Mouse (Mus musculus) cerebellum, adult 11 months (tissue): Measurements from ENCODE around the gene Slc24a3.

Source experiments
- DNase-seq: peaks from one replicate; pipeline ENCODE4 v3.0.0; 2022

The Slc24a3 gene

GRCm38 (mm10) chr2:145214086-145214831 is 46.7 kb downstream of the Slc24a3 start:
- DNase-seq = no peak

GRCm38 (mm10) chr2:145216580-145216979 is 49.0 kb downstream of the Slc24a3 start:
- DNase-seq = no peak

- DNase-seq = no peak
Measured at GRCm38 (mm10) chr2:145217422-145217821, 49.9 kb downstream of the Slc24a3 start.

GRCm38 (mm10) chr2:145219246-145219645 is 51.7 kb downstream of the Slc24a3 start:
- no peak for DNase-seq

- no peak for DNase-seq
Measured at GRCm38 (mm10) chr2:145223646-145224045, 56.1 kb downstream of the Slc24a3 start.

GRCm38 (mm10) chr2:145225640-145226039 is 58.1 kb downstream of the Slc24a3 start:
- no peak for DNase-seq

GRCm38 (mm10) chr2:145226100-145226499 is 58.5 kb downstream of the Slc24a3 start:
- no peak for DNase-seq

- no peak for DNase-seq
Measured at GRCm38 (mm10) chr2:145227351-145227750, 59.8 kb downstream of the Slc24a3 start.

- DNase-seq = no peak
Measured at GRCm38 (mm10) chr2:145232764-145233484, 65.4 kb downstream of the Slc24a3 start.

- no peak for DNase-seq
Measured at GRCm38 (mm10) chr2:145233547-145234398, 66.2 kb downstream of the Slc24a3 start.

GRCm38 (mm10) chr2:145246384-145246783 is 78.8 kb downstream of the Slc24a3 start:
- DNase-seq = no peak

GRCm38 (mm10) chr2:145248185-145248584 is 80.6 kb downstream of the Slc24a3 start:
- no peak for DNase-seq

- DNase-seq = no peak
Measured at GRCm38 (mm10) chr2:145257332-145257731, 89.8 kb downstream of the Slc24a3 start.

GRCm38 (mm10) chr2:145257855-145258254 is 90.3 kb downstream of the Slc24a3 start:
- no peak for DNase-seq

GRCm38 (mm10) chr2:145260574-145260973 is 93.0 kb downstream of the Slc24a3 start:
- DNase-seq = no peak

GRCm38 (mm10) chr2:145262153-145262552 is 94.6 kb downstream of the Slc24a3 start:
- DNase-seq = no peak

GRCm38 (mm10) chr2:145266723-145267122 is 99.2 kb downstream of the Slc24a3 start:
- no peak for DNase-seq

- DNase-seq = no peak
Measured at GRCm38 (mm10) chr2:145268971-145269370, 101.4 kb downstream of the Slc24a3 start.

- no peak for DNase-seq
Measured at GRCm38 (mm10) chr2:145269410-145269809, 101.9 kb downstream of the Slc24a3 start.

GRCm38 (mm10) chr2:145274016-145274677 is 106.6 kb downstream of the Slc24a3 start:
- DNase-seq = peak; percentile 15

- DNase-seq = no peak
Measured at GRCm38 (mm10) chr2:145279336-145279735, 111.8 kb downstream of the Slc24a3 start.

GRCm38 (mm10) chr2:145283746-145284145 is 116.2 kb downstream of the Slc24a3 start:
- no peak for DNase-seq

- no peak for DNase-seq
Measured at GRCm38 (mm10) chr2:145288501-145288900, 120.9 kb downstream of the Slc24a3 start.
